Mouse (Mus musculus) neural tube, embryonic 14.5 days (tissue): ENCODE measurements around the gene Usp44. TPM values are rescaled to one million over a fixed set of nuclear protein-coding genes. Genes with fewer than 3 reads are reported as not detected.

Experiments used
- ATAC-seq: fragments of 200-750 bp; cut with Nextera tagmentation; 2 replicates; pipeline ENCODE4 v1.8.0; 2017; ENCODE audit warnings: low read depth, mild to moderate bottlenecking, moderate TSS enrichment, moderate library complexity
- H3K27ac ChIP-seq: fragments of 300-500 bp; sonication (generic); 2 replicates; pipeline ENCODE4 v1.5.1; 2014; ENCODE audit warnings: low read depth, mild to moderate bottlenecking, control low read depth, low read length, moderate library complexity, mixed read lengths
- H3K27me3 ChIP-seq: fragments of 300-500 bp; sonication (generic); 2 replicates; pipeline ENCODE4 v1.6.1; 2014; ENCODE audit warnings: low read length; ENCODE audit not compliant: control insufficient read depth, insufficient read depth
- H3K36me3 ChIP-seq: fragments of 300-500 bp; sonication (generic); 2 replicates; pipeline ENCODE4 v1.6.1; 2014; ENCODE audit warnings: low read length, mixed read lengths; ENCODE audit not compliant: control insufficient read depth, insufficient read depth
- H3K4me1 ChIP-seq: fragments of 300-500 bp; sonication (generic); 2 replicates; pipeline ENCODE4 v1.6.1; 2014; ENCODE audit warnings: low read length; ENCODE audit not compliant: control insufficient read depth, insufficient read depth
- H3K4me2 ChIP-seq: fragments of 300-500 bp; sonication (generic); 2 replicates; pipeline ENCODE4 v1.6.1; 2014; ENCODE audit warnings: mild to moderate bottlenecking, low read depth, low read length, control low read depth
- H3K4me3 ChIP-seq: fragments of 300-500 bp; sonication (generic); 2 replicates; pipeline ENCODE4 v1.5.1; 2014; ENCODE audit warnings: low read depth, low read length, control low read depth, mixed read lengths
- H3K9ac ChIP-seq: fragments of 300-500 bp; sonication (generic); replicated peaks from 2 replicates; pipeline ENCODE4 v1.6.1; 2014; ENCODE audit warnings: low read depth, mild to moderate bottlenecking, control low read depth, low read length, mixed read lengths
- H3K9me3 ChIP-seq: fragments of 300-500 bp; sonication (generic); 2 replicates; pipeline ENCODE4 v1.6.1; 2016; ENCODE audit warnings: low read length; ENCODE audit not compliant: control insufficient read depth
- WGBS: fragments of 180-500 bp; shearing (Covaris S2); extraction: QIAGEN DNeasy Blood & Tissue Kit; methylation state at CpG from one replicate; pipeline ENCODE4 v1.1.7; 2014; 5-methylcytosine and 5-hydroxymethylcytosine counted together
- polyA plus RNA-seq: library from polyadenylated mRNA; unstranded; fragments of >200 nt; fragmentation: Nextera tagmentation; extraction: Ambion mirVana; gene quantifications from 2 replicates; pipeline ENCODE4 v1.2.1, GENCODE M21; 2014

Gene Usp44
- polyA plus RNA-seq, 1 experiment from 2014 or later = 0.13 TPM

- Histone ChIP-seq H3K27me3 (no peaks in the 10 kb centered on the region), H3K27ac (no peak overlapping the region), H3K4me1 (peaks cover 13% of the 10 kb centered on the region), H3K9me3 (no peaks in the 10 kb centered on the region), H3K4me3 (no peak overlapping the region), H3K4me2 (no peak overlapping the region), H3K36me3 (no peaks in the 10 kb centered on the region), H3K9ac (no peak overlapping the region)
- 96% methylated on average over 1 of the region's 1 CpGs for WGBS
- no peak for ATAC-seq
Observed at GRCm38 (mm10) chr10:93891031-93891430, 59.7 kb downstream of the Usp44 start.

- Histone ChIP-seq H3K4me3 (no peak overlapping the region), H3K36me3 (no peaks in the 10 kb centered on the region), H3K9ac (no peak overlapping the region), H3K27ac (no peak overlapping the region), H3K4me1 (peaks cover 13% of the 10 kb centered on the region), H3K27me3 (no peaks in the 10 kb centered on the region), H3K9me3 (no peaks in the 10 kb centered on the region), H3K4me2 (no peak overlapping the region)
- WGBS = 93% methylated on average over 4 of the region's 4 CpGs
- no peak for ATAC-seq
Observed at GRCm38 (mm10) chr10:93892551-93892950, 61.2 kb downstream of the Usp44 start.

- H3K4me2 ChIP-seq = no peak within 1 kb of the TSS
- no peaks in the 10 kb centered on the region for H3K27me3 ChIP-seq
- 67% methylated on average over 7 of the region's 7 CpGs for WGBS
- no peaks in the 10 kb centered on the region for H3K4me1 ChIP-seq
- H3K27ac ChIP-seq = no peak within 1 kb of the TSS
- H3K4me3 ChIP-seq = no peak within 1 kb of the TSS
- H3K9ac ChIP-seq = no peak within 1 kb of the TSS
- no peak for ATAC-seq
- no peaks in the 10 kb centered on the region for H3K36me3 ChIP-seq
- no peaks in the 10 kb centered on the region for H3K9me3 ChIP-seq
Observed at GRCm38 (mm10) chr10:93897043-93897646, 65.8 kb downstream of the Usp44 start, which contains the start of gene Metap2. Gene Metap2 (minus strand): TSS chr10:93897093.

GRCm38 (mm10) chr10:93899303-93899702 lies 67.9 kb downstream of the Usp44 start:
- Histone ChIP-seq H3K4me3 (no peak overlapping the region), H3K27ac (no peak overlapping the region), H3K9me3 (no peaks in the 10 kb centered on the region), H3K4me2 (no peak overlapping the region), H3K27me3 (no peaks in the 10 kb centered on the region), H3K9ac (no peak overlapping the region), H3K36me3 (no peaks in the 10 kb centered on the region), H3K4me1 (no peaks in the 10 kb centered on the region)
- 55% methylated on average over 2 of the region's 2 CpGs for WGBS
- ATAC-seq = no peak

- Histone ChIP-seq H3K4me3 (no peak overlapping the region), H3K4me2 (no peak overlapping the region), H3K9ac (no peak overlapping the region), H3K36me3 (no peaks in the 10 kb centered on the region), H3K27ac (no peak overlapping the region), H3K9me3 (no peaks in the 10 kb centered on the region), H3K27me3 (no peaks in the 10 kb centered on the region), H3K4me1 (no peaks in the 10 kb centered on the region)
- 94% methylated on average over 11 of the region's 11 CpGs for WGBS
- ATAC-seq = no peak
Observed at GRCm38 (mm10) chr10:93899907-93900306, 68.6 kb downstream of the Usp44 start.

- Histone ChIP-seq H3K9me3 (no peaks in the 10 kb centered on the region), H3K27ac (no peak overlapping the region), H3K36me3 (no peaks in the 10 kb centered on the region), H3K4me3 (no peak overlapping the region), H3K4me2 (no peak overlapping the region), H3K27me3 (no peaks in the 10 kb centered on the region), H3K4me1 (no peaks in the 10 kb centered on the region), H3K9ac (no peak overlapping the region)
- ATAC-seq = no peak
- 61% methylated on average over 10 of the region's 10 CpGs for WGBS
Observed at GRCm38 (mm10) chr10:93907376-93907775, 76.0 kb downstream of the Usp44 start.

Other genes starting within 250 kb of the Usp44 start
- 60.5 and 69.8 TPM in 2 replicates for gene Snrpf, start 241.8 kb upstream of the Usp44 start, polyA plus RNA-seq
- gene Ntn4, start 190.9 kb upstream of the Usp44 start, polyA plus RNA-seq = 0.53 and 1.7 TPM in 2 replicates
- 165 and 189 TPM in 2 replicates for gene Metap2, start 65.5 kb downstream of the Usp44 start, polyA plus RNA-seq
- gene Vezt, start 204.3 kb downstream of the Usp44 start, polyA plus RNA-seq = 60.5 and 62.3 TPM in 2 replicates
- gene Fgd6, start 204.4 kb downstream of the Usp44 start, polyA plus RNA-seq = 2.4 and 3.4 TPM in 2 replicates